Mouse (Mus musculus): ENCODE data around the gene Col4a4.

Gene Col4a4

GRCm38 (mm10) chr1:82578320-82578719 is 8.3 kb downstream of the Col4a4 start:
- intact Hi-C loops (cut with DNase I), result no loop called here

- intact Hi-C loops (cut with DNase I), result no loop called here
These were observed 8.7 kb downstream of the Col4a4 start for GRCm38 (mm10) chr1:82577915-82578314.

DNA sequence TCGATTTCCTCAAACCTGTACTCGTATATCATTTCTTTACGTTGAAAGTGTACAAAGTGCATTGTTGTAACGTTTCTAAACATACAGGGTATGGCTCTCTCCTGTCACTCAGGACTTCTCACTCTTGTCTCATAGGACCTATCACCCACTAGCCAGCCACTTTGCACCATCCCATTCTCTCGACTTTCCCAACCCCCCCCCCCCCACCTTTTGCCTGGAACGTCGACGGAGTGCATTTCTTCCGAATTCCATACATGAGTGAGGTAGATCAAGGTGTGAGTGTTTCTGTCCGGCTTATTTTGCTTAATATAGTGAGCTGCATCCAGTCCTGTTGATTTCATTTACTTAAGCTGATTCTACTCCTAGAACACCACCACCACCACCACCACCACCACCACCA is 9.3 kb downstream of the Col4a4 start:
- intact Hi-C loops (cut with DNase I), result no loop called here

DNA sequence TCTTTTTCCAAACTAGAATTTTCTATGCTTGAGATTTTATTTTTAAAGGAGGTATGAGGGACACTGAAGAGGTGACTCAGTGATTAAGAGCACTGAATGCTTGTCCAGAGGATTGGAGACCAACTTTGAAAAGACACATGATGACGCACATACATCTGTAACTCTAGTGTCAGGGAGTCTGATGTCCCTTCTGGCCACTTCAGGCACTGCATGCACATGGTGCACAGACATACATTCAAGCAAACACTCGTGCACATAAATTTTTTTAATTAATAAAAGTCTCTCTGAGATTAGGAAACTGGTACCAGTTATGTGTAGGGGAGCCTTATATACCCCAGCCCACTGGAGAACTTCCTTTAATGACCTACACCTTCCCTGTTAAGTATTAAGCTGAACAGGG is 10.5 kb downstream of the Col4a4 start:
- intact Hi-C loops (cut with DNase I), result no loop called here

DNA sequence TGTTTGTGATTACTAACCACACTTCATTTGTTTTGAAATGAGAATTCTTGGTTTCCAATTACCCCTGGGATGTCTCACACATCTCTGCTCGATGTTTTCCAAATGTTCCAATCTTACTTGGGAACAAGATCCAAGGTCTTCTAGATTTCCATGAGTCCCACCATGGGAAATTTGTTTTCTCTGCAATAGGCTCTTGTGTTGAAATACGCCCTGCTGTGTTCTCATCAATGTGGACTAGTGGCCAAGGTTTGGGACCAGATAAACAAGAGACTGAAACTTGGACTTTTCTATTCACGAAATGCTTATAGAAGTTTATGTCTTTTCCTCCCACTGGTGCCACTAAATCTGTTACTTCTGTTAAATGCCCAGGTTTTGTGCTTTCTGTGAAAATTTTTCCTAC is 11.0 kb downstream of the Col4a4 start:
- intact Hi-C loops (cut with DNase I), result no loop called here

- intact Hi-C loops (cut with DNase I), result loop anchor here (1.0 kb wide), 1 partner anchor 70 kb away; no protein-coding TSS in a partner anchor
These were observed 14.9 kb downstream of the Col4a4 start for GRCm38 (mm10) chr1:82571758-82572157.

DNA sequence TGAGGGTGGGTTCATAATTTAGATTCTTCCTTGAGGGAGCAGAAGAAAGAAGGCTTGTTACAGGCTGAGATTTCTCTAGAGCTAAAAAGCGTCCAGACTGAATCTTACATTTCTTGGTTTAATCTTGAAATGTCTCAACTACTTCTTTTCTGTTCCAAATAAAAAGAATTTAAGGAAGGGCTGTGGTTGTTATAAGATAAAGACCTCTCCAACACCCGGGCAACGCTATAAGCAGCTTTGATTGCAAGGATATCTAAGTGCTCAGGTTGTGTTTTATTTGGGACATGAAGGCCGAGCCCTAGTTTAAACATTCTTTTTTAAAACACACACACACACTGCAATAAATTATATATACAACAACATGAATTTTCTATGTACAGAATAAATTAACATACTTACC is 17.2 kb downstream of the Col4a4 start:
- intact Hi-C loops (cut with DNase I), result no loop called here

- intact Hi-C loops (cut with DNase I), result no loop called here
These were observed 26.4 kb downstream of the Col4a4 start for GRCm38 (mm10) chr1:82560223-82560622.

GRCm38 (mm10) chr1:82554889-82555288 is 31.8 kb downstream of the Col4a4 start:
- intact Hi-C loops (cut with DNase I), result loop anchor here (5.0 to 10.0 kb wide), 2 partner anchors 87 to 420 kb away; no protein-coding TSS in a partner anchor

DNA sequence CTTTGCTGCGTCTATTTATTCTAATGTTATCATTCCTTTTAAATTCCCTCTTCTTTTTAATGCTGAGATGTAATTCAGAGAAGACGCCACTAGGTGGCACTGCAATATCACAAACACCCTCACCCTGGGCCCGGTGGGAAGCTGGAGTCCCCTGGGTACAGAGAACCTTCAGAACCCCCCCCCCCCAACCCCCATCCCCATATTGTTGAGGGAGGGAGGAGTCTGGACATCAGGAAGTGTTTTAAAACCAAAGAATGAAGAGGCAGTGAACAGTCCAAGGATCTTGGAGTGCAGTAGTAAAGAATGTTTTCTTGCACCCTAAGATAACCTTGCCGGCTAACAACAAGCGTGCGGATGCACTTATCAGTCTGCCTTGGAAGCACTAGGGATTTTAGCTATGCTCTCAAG is 32.2 kb downstream of the Col4a4 start:
- intact Hi-C loops (cut with DNase I), result loop anchor here (10.0 kb wide), 1 partner anchor 420 kb away; no protein-coding TSS in a partner anchor

DNA sequence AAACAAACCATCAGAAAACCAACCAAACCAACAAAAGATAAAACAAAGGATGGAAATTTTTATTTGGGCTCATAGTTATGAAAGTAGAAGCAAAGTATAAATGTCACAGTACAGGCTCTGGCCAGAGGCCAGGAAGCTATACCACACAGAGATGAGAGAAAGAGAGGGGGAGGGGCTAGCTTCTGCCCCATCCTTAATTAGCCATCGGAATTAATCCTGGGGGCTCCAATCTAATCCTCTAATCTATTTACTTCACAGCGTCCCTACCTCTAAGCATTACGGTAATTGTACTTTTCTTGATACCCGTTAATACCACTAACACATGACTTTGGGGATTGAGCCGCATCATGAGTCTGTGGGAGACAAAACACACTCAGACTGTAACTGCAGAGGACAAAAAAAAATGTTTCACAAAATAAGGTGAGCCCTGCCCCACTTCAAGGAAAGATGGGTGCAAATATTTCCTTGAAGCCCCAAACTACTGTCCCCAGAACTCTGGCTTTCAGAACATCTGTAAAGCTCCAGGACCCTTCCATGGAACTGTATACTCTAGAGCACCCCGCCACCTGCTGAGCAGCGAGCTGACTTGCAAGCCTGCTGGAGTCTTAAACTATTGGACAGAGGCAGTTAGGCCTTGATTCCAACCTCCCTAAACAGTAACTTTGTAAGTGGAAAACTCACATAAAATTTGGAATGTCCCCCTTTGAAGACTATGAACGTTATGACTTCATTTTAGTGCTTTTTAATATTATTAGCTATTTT is 41.3 kb downstream of the Col4a4 start:
- intact Hi-C loops (cut with DNase I), result no loop called here

GRCm38 (mm10) chr1:82544419-82545185 is 42.0 kb downstream of the Col4a4 start:
- intact Hi-C loops (cut with DNase I), result no loop called here

GRCm38 (mm10) chr1:82543934-82544333 is 42.7 kb downstream of the Col4a4 start:
- intact Hi-C loops (cut with DNase I), result no loop called here

DNA sequence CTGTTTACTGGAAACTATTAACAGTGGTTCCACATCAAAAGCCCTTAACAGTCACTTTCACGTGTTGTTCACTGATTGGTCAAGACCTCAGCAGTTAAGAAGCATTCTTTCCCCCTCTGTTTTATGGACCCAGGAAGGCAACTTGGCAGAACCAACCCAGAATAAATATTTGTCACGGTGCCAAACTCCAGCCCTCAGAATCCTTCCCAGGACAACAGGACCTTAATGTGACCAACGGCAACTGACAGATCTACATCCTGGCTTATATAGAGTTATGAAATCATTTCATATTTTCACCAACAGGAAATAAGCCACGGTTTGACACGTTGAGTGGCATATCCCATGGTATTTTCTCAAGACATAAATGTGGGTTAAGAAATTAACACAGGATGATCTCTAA is 46.6 kb downstream of the Col4a4 start:
- intact Hi-C loops (cut with DNase I), result no loop called here

DNA sequence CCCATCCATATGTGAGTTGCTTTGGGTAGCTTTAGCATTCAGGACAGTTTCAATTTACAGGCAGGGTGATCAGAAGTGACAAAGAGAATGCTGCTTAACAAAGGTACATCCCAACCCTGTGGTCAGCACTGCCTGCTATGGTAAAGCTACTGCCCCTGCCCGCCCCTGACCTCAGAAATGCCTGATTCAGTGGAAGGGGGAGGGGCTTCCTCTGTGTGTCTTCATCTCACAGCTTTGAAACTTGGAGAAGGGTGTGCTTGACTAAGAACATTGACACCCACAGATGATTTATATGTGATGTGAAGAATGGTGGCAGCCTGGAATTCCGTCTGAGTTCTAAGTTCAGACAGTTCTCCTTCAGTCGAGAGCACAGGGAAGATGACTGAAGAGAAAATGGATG is 48.8 kb downstream of the Col4a4 start:
- intact Hi-C loops (cut with DNase I), result no loop called here

DNA sequence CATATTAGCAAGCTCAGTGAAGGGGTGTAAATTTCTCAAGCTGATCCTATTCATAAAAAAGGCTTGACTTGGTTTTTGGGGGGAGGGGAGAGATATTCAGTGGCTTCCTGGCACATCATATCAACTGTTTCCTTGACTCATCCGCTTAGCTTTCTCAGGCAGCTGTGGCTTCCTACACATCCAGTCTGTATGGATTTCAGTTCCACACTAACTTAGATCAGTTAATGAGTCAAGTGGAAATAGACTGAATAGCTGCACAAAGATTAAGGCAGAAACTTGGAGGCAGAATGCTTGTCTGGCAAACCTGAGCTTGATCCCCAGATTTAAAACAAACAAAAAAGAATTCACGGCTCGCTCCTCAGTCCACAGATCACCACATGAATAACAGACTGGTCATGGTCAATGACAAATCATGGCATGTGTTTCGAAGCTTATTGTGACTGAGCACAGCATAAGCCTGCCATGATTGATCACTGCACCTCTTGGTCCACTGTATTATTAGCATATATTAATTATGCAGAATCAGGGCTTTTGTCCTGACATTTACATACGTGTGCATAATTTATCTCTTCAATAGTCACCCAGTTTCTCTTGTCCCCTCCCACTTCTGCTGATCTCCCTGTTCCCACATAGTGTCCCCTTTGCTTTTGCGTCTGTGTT is 50.0 kb downstream of the Col4a4 start:
- intact Hi-C loops (cut with DNase I), result no loop called here

DNA sequence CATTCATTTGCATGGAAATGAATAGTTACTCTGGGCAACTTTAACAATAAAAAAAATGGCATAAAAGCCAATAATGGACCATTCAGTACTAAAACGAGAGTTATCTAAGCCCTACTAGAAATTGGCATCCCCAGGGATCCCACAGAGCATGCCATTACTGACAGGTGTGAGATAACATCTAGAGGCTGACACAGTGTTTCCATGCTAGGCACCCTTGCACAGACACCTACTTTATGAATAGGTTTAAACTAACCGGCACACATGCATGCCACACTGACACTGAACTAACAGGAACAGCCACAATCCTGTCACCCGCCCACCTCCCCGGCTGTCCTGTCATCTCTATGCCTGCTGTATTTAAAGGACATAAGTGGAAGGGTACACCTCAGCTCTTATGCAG is 58.7 kb downstream of the Col4a4 start:
- intact Hi-C loops (cut with DNase I), result no loop called here

GRCm38 (mm10) chr1:82491954-82492353 is 94.7 kb downstream of the Col4a4 start:
- intact Hi-C loops (cut with DNase I), result no loop called here

DNA sequence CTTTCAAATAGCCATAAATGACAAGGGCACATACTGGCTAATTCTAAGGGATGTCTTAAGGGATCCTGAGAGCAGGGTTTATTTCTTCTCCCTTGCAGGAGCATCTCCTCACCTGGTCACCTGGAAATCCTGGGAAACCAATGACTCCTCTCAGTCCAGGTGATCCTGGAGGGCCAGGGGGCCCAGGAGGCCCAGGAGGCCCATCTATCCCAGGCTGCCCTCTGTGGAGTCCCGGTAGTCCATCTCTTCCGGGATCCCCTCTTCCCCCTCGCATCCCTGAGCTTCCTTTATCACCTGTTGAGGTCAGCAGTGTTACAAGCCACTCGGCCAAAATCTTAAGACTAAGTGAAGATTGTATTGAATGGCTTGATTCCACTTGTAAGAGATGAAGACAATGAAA is 100.3 kb downstream of the Col4a4 start:
- intact Hi-C loops (cut with DNase I), result no loop called here

- intact Hi-C loops (cut with DNase I), result no loop called here
These were observed 104.3 kb downstream of the Col4a4 start for GRCm38 (mm10) chr1:82482371-82482770.

DNA sequence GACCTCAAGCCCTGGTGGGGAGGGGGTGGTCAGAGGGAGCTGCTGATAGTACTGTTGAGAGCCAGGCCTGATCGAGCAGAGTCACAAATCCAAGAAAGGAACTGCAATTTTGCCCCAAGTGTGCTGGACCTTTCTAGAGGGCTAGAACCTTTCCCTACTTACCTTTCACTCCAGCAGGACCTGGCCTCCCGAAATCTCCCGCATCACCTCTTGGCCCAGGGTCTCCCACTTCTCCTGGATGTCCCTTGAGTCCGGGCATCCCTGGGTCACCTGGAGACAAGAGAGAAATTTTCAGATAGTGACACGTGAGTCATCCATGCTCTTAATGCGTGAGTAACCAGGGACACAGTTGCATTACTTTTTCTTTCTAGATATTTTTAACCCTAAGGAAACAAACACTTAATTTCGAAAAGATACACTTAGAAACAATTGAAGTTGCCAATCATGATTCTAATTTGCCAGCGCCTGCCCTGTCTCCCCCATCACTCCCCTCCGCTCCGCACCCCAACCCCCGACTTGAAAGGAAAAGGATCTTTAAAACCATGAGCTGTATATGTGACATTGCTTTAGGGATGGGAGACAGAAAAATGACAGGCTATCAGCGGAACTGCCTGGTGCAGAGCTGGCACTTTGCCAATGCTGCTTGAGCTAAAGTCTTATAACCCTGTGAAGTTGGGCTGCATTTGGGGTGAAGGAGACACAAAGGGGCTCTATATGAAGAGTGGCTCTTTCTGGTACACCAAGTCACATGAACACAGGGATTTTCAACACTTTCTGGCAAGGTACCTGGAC is 106.8 kb downstream of the Col4a4 start:
- intact Hi-C loops (cut with DNase I), result no loop called here

All from adrenal gland (tissue).